Mouse (Mus musculus) adrenal gland, adult (tissue): Measurements from ENCODE around the gene Sftpd.
A peak's percentile ranks its signal among the peaks of the same experiment; 100 is the strongest.

Source experiments
- DNase-seq, 2 experiments: peaks; one replicate each; pipeline ENCODE4 v3.0.0; 2022 to 2023; ENCODE audit warnings: low spot score in 1 of 2; ENCODE audit not compliant: inconsistent age in 2 of 2

Gene Sftpd

DNA sequence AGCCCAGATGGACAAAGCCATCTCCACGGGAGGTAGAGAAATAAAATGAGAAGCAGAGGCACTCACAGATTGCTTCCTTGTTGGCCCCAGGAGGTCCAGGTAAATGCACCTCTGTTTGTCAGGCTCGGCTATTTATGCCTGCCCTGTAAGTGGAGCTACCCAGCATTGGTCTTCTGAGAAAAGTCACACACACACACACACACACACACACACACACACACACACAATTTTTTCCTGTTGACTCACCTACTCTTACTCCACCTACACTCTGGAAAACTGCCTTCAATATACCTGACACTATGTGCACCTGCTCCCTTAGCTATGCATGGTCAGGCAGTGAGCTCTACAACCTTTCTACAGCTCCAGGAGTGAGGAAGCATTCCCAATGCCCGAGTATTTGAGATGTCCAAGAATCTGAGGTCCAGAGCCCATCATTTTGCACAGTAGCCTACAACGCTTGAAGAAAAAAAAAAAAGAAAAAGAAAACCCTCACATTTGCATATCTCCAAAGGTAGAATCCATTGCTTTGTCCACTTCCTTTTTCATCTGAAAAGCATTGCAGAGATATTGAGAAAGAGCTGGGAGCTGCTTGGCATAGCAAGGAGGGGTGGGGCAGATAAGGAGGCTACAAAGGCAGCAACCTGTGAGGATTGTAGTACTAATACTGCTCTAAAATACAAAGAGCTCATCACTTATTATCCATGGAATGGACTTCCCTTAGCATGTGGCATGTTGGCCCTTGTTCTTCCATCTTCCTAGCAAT lies at the start of gene Sftpd:
Sftpd (minus strand) TSS at position 91 of the 763 bp plus-strand sequence.
- no peak for DNase-seq

DNA sequence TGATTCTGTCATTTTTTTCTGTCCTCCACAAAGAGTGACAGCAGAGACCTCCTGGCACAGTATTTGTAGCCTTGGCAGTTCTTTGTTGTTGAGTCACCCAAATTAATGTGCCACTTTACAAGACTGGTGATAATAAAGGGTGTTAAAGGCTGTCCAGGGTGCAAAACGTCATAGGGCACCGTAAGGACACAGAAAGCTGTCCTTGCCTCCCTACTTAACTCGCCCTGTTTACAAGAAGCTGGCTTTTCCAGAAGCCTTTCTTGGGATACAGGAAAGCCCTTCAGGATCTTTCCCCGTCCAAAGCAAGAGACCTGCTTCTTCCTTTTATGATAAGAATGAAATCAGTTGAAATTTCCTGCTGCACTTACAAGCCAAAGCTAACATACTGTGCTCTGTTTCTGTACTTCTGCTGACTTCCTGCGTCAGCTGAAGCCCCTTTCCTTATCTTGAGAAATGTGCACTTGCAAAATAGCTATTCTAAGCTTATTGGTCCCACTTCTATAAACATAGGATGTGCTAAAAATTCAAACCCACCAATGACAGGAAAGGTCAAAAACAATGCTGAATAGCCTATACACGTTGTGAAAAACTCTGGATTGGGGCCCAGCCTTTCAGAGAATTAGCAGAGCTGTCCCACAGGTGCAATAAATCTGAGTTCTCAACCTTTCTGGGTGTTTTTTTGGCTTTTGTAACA lies 13.2 kb upstream of the Sftpd start:
- DNase-seq: peak in 1 of 2 experiments; percentile 32

DNA sequence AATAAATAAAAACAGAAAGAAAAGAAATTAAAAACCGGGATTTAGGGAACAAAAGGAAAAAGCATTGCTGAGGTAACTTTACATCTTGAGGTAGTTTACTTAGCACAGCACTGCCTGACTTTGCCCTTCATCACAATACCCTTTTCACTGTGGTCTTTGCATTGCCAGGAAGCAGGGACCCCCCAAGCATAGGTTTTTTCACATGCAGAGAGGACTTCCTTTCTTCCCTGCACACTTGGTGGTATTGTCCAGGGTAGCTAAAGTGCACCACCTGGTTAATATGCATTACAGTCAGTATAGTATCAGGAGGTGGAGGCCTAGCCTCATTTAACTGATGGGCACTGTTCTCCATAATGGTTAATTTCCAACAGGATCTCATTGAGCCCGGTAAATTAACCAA lies 4.5 kb upstream of the Sftpd start:
- no peak for DNase-seq

DNA sequence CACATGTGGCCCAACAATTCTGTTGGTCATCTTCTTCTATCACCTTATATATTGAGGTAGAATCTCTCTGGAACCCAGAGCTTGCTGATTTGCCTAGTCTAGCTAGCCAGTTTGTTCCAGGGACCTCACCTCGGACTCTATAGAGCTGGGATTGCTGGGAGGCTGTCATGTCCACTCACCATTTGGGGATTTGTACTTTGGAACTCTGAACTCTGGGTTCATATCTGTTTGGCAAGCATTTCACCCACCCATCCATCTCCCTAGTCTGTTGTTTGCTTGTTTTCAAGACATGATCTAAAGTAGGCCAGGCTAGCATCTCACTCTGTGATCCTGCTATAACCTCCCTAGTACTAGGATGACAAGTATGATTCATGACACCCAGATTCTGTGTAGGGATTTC lies 10.1 kb downstream of the Sftpd start:
- no peak for DNase-seq

DNA sequence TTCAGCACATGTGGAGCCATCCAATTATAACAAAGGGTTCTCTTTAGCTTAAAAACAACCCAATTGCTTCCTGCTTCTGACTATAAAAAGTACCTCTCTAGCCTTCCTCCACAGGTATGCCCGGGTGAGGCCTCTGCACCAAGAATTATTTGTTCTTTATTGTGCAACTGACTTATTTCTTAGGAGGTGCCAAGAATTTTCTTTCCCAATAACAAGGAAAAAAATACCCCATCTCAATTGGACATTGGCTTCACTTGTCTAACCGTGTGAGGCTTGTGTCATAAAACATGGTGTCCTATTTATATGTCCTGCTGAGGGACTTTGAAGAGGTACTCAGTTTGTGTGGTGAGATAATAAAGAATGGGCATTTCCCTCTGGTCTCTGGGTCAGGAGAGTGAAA lies 14.4 kb downstream of the Sftpd start:
- DNase-seq: no peak

DNA sequence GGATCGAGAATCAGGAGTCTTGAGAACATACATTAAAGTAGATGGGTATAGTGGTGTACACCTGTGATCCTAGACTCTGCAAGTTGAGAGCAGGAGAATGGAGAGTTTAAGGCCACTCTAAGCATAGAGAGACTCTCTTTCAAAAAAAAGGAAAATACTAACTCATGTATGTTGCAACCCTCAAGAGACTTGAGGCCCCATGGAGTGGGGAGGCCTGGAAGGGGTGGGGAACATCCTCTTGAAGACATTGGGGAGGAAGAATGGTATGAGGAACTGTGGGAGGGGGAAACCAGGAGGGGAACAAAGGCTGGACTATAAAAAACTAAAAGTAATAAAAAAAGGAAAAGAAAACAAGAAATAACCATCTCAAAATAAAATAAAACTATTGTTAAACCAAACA lies 16.4 kb downstream of the Sftpd start:
- DNase-seq: no peak

DNA sequence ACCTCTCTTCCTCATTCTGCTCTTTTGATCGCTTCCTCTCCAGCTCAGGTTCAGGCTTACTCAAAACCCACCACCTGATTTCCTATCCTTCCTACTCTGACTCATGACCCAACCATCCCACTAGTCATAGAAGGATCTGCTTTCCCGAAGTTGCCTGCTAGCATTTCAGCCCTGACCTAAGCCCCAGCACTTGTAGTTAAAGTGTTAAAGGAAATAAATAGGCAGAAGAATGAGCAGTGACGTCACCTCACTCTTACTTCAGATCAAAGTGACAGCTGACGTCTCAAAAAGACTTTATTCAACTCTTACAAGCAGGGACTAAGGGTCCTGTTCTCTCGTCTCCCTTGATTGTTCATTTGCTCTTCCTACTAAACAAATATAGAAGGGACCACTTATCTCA lies 17.7 kb downstream of the Sftpd start:
- DNase-seq: no peak

DNA sequence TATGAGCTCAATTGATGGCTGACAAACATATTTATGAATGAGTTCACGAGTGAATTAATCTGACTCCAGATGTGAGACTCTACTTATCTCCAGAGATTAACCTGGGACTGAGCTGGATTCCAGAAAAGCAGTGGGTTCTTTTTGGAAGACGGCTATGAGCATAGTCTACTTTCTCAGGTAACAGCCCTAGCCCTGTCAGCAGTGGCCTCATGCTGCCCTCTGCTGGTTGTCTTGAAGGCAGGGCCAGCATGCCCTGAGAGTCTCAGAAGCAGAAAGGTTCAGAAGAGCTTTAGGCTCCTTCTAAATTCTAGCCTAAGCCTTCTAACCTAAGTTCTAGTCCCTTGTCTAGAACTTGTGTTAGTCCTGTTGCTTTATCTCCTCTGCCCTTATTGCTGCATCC lies 22.3 kb downstream of the Sftpd start:
- peak; percentile 46 to 78 for DNase-seq

DNA sequence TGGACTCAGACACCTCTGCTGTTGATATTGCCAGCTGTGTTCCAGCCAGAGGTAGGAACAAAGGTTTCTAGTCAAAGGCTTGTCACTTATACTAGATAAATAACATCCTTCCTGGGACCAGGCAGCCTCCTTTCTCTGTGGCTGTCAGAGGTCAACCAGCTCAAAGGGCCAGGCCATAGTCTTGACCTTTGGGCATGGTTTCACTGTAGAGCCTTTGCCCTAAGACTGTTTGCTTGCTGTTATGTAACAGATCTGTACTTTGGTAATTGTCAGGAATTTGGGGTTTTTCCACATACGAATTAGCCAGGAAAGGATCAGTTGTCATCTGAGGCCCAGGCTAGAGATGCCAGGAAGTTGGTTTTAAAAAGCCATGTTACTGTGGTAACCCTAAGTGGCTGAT lies 24.2 kb downstream of the Sftpd start:
- DNase-seq: peak; percentile 19 to 62

DNA sequence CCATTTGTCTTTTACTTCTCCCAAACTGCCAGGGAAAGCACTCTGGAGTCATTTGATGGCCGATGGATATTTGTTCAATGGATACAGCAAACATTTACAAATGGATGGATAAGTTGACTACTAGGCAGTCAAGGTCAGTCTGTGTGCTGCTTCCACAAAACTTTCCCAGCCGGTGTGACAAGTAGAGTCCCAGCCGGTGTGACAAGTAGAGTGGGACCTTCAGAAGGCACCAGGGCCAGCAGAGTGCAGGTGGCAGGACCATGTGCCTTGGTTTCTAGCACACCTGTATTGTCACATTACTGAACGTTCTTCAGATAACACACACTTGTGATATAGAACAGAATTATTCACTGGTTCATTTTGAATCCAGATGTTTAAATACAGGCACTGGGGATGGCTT lies 24.9 kb downstream of the Sftpd start:
- no peak for DNase-seq

DNA sequence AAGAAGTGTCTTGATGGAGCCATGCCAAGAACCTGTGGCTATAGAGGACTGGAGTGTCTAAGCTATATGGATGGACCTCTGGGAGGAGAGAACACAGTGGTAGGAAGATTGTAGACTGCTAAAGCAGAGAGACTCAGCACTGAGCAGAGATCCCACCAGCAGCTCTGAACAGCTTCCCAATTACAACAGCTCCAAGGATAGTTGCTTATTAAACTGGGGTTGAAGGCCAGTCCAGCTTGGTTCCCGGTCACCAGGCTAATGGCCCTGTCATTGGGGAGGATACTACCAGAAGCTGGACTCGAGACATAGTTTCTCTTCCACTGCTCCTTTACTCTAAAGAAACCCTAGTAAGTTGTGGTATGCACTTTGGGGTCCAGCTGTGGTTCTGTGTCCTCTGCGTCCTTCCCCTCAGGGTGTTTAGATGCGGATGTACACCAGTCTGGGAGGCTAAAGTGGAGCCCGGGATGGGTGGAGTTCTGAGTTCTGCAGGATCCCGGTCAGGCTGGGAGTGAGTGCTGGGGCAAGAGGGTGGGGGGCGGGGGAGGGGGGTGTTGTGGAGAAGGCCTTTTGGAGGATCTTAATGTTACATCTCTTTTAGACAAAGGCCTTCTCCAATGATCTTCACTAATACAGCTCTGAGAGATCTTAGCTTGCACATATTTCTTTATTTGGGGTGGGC lies 33.6 kb downstream of the Sftpd start, which contains the start of gene Mbl1:
Mbl1 (plus strand) TSS at position 239 of the 679 bp plus-strand sequence.
- DNase-seq: no peak

DNA sequence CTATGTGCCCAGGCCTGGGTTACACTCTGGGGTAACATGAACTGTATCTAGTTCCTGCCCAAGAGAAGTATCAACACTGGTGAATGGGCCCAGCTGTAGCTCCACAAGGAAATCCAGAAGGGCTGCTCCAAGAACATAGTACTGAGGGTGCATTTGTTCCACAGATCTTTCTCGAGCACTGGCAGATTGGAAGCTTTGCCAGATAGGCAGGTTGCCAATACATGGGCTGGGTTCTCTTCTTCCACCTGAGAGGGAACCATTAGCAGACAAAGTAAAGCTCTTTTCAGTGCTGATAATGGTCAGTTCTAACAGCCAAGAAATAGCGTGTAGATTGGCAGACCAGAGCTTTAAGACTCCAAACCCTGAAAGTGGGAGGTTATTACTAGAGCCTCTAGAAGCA lies 37.6 kb downstream of the Sftpd start:
- no peak for DNase-seq

DNA sequence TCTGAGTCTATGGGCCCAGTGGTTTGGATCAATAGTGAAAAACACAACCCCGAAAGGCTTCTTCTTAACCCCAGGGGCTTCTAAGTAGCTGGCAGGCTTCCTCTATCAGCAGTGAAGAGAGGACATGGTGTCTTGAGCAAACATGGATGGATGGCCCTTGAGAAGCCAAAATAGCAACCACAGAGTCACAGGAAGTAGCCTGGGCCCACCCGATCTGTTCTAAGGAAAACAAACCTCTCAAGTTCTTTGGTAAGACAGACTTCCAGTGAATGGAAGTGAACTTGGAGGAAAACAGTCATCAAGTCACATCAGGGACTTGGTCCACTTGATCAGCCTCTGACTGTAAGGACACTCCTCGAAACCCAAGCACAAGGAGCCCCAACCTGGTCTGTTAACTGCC lies 38.0 kb downstream of the Sftpd start:
- DNase-seq: no peak

DNA sequence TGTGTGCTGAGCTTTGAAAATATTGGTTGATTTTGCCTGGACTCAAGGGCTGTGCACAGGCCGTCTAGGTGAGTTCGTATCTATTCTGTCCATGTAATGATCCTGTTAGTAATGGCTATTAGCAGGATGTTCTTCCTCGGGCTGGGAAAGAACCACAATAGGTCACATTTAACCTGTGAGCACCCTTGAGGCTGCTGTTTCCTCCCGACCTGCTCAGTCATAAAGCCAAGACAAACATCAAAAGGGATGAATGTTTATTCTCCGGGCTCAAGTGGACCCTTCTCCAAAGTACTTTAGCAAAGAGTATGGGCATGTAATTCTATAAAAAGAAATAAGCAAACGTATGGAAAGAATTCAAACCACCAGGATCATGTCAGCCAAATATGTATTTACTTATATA lies 38.9 kb downstream of the Sftpd start:
- DNase-seq: no peak

DNA sequence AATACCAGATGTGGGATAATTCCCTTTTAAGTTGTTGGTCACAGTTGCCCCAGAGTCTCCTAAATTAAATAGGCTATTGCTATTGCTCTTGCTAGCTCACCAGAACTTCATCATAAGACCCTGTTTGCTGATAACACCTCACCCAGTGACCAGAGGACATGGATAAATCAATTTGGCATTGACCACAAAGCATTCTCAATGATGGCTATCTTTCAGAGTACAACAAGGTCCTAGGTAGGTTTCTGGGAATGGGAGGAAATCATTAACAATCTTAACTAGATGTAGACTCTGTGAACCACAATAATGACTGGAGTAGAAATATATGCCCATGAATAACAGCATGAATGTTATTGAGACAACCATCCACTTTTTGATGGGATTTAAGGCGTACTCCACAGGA lies 44.3 kb downstream of the Sftpd start:
- DNase-seq: no peak

DNA sequence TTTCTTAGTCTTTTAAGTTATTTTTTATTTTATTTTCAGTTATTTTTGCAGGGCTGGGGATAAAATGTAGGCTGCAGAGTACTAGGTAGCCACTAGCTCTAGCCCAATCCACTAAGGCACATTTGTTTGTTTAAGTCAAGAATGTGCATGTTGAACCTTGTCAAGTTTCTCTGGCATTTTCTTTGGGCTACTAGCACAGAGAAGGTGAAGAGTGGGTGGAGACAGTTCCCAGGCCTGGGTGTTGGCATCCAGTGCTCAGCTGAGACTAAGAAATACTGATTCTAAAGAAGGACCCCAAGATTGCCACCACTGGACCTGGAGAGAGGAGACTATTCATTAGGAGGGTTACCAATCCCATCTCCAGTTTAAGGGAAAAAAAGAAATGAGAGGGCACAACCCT lies 47.9 kb downstream of the Sftpd start:
- DNase-seq: no peak

DNA sequence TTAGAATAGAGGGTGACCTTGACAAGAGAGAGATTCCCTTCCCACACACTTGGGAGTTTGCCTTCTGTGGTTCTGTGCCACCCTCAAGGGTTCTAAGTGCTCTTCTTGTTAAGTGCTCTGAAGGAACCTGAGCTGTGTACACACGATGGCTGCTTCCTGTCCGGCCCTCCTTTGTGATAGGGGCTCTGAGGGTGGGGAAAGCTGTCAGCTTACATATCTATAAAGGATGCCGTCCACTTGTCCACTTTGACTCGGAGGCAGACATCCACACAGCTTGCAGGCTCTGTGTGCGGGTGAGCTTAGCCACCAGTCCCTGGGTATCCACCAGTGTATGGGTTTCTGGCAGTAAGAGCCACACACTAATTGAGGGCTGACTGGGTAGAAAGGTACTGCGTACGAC lies 53.4 kb downstream of the Sftpd start, which contains the start of gene Sftpa1:
Sftpa1 (plus strand) TSS at position 243 of the 400 bp plus-strand sequence.
- DNase-seq: no peak

DNA sequence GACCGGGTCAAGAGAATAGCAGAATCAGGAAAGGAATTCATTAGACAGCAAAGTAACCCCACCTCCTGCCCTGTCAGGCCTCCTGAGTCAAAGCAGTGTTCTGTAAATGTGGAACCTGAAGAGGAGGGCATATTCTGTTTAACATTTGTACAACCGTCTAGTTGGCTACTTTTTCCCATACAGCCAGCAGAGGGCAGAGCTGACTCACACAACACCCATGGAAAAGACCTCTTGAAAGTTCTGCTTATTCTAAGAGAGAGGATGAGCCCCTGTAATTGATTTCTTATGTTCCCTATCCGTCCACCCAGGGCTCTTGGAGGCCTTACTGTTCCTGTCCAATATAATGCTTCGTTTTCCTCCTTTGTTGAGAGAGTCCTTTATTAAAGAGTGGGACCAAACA lies 57.0 kb downstream of the Sftpd start:
- DNase-seq: peak in 1 of 2 experiments; percentile 65

DNA sequence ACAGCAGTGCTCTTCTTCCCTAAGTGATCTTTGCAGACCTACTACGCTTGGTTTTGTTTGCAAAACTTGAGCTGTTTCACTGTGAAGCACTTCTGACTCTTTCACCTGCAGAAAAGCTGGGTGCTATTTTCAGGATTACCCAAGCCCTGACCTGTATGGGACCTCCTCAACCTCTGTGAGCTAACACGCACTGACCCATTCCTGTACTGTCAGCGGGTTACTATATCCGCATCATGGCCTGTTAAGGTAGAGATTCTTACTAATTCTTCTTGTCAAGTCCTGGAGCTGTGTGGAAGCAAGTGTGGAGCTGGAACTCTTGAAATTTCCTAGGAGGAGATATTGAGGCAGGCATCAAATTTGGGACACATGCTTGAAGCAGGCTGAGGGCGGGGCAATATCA lies 60.3 kb downstream of the Sftpd start:
- no peak for DNase-seq
